Mouse (Mus musculus) Patski (cell line): Measurements from ENCODE around the gene Frmd6. TPM values are rescaled to one million over a fixed set of nuclear protein-coding genes. Genes with fewer than 3 reads are reported as not detected.

Source experiments
- ATAC-seq: fragments of 100-300 bp; one replicate; pipeline ENCODE4 v1.8.0; 2021
- CTCF ChIA-PET: fragments of 350-600 bp; sonication (Branson Sonifier 250); formaldehyde crosslinking; loops from one replicate; lab custom pipeline; 2022; ENCODE audit warnings: inconsistent platforms; lab: Charles Lee
- POLR2A ChIA-PET: fragments of 350-600 bp; sonication (Branson Sonifier 250); formaldehyde crosslinking; loops from one replicate; lab custom pipeline; 2022; ENCODE audit warnings: antibody characterized with exemption, inconsistent platforms; lab: Charles Lee
- DNase-seq: peaks from one replicate; pipeline ENCODE4 v3.0.0-alpha.2; 2011; ENCODE audit warnings: low read depth, low spot score
- H3K27me3 ChIP-seq: fragments of 371-371 bp; one replicate; pipeline ENCODE4 v1.5.1; 2021
- CTCF ChIP-seq: fragments of 100-300 bp; IDR thresholded peaks from one replicate; pipeline ENCODE4 v1.5.1; 2021
- in situ Hi-C: fragments of 300-500 bp; cut with MboI; formaldehyde crosslinking; loops from 3 replicates; pipeline ENCODE4 v1.11.1; 2018; ENCODE audit warnings: low pct_unique_long_range_greater_than_20kb, mixed read lengths
- polyA plus RNA-seq: library from polyadenylated mRNA; unstranded; gene quantifications from one replicate; pipeline ENCODE4 v1.2.3, GENCODE M21; 2021

Frmd6 gene
- polyA plus RNA-seq, 1 experiment from 2014 or later = 79.3 TPM

GRCm38 (mm10) chr12:70896068-70896467 is 70.8 kb downstream of the Frmd6 start:
- TF ChIP-seq CTCF = no peak
- POLR2A ChIA-PET = no interaction called here
- H3K27me3 ChIP-seq = no peaks in the 10 kb centered on the region
- no peak for ATAC-seq
- in situ Hi-C loops = no loop called here
- CTCF ChIA-PET = interaction anchor here (3.3 kb wide), 1 partner anchor 14 kb away, joined by 11 read pairs; no protein-coding TSS in a partner anchor
- DNase-seq = no peak

GRCm38 (mm10) chr12:70897434-70897833 is 72.1 kb downstream of the Frmd6 start:
- POLR2A ChIA-PET = no interaction called here
- CTCF ChIA-PET = interaction anchor here (3.3 kb wide), 1 partner anchor 13 kb away, joined by 11 read pairs; no protein-coding TSS in a partner anchor
- no peaks in the 10 kb centered on the region for H3K27me3 ChIP-seq
- TF ChIP-seq CTCF = no peak
- in situ Hi-C loops = no loop called here
- DNase-seq (no peak), ATAC-seq (no peak)

GRCm38 (mm10) chr12:70898450-70898849 is 73.1 kb downstream of the Frmd6 start:
- ATAC-seq = no peak
- ChIA-PET POLR2A (no interaction called here), CTCF (interaction anchor here (0.6 to 1.0 kb wide), 2 partner anchors 202 to 403 kb away, joined by 3 read pairs; no protein-coding TSS in a partner anchor)
- no peak for DNase-seq
- in situ Hi-C loops = no loop called here
- no peaks in the 10 kb centered on the region for H3K27me3 ChIP-seq
- TF ChIP-seq CTCF = no peak

GRCm38 (mm10) chr12:70904471-70904870 is 79.2 kb downstream of the Frmd6 start:
- DNase-seq = no peak
- no peak for ATAC-seq
- no peaks in the 10 kb centered on the region for H3K27me3 ChIP-seq
- TF ChIP-seq CTCF = no peak
- in situ Hi-C loops = no loop called here
- POLR2A ChIA-PET = no interaction called here
- CTCF ChIA-PET = interaction anchor here (1.2 kb wide), 1 partner anchor 15 kb away, joined by 3 read pairs; no protein-coding TSS in a partner anchor

GRCm38 (mm10) chr12:70906867-70907266 is 81.6 kb downstream of the Frmd6 start:
- DNase-seq = no peak
- POLR2A ChIA-PET = no interaction called here
- no peak for ATAC-seq
- TF ChIP-seq CTCF = no peak
- no peaks in the 10 kb centered on the region for H3K27me3 ChIP-seq
- CTCF ChIA-PET = no interaction called here
- in situ Hi-C loops = loop anchor here (5.0 kb wide), 1 partner anchor 80 kb away; the partner anchor contains the start of gene Frmd6

- DNase-seq = no peak
- no peak for ATAC-seq
- in situ Hi-C loops = loop anchor here (5.0 kb wide), 1 partner anchor 80 kb away; the partner anchor contains the start of gene Frmd6
- ChIA-PET CTCF (no interaction called here), POLR2A (no interaction called here)
- no peaks in the 10 kb centered on the region for H3K27me3 ChIP-seq
- TF ChIP-seq CTCF = no peak
These were observed 82.3 kb downstream of the Frmd6 start for GRCm38 (mm10) chr12:70907651-70908050.

- no peak for TF ChIP-seq CTCF
- no peak for ATAC-seq
- ChIA-PET CTCF (no interaction called here), POLR2A (no interaction called here)
- DNase-seq = no peak
- H3K27me3 ChIP-seq = no peaks in the 10 kb centered on the region
- in situ Hi-C loops = loop anchor here (5.0 kb wide), 1 partner anchor 81 kb away; the partner anchor contains the start of gene Frmd6
These were observed 82.8 kb downstream of the Frmd6 start for GRCm38 (mm10) chr12:70908076-70908475.

GRCm38 (mm10) chr12:70910241-70910720 is 85.0 kb downstream of the Frmd6 start:
- peak; percentile 85 for ATAC-seq
- in situ Hi-C loops = loop anchor here (5.0 to 10.0 kb wide), 2 partner anchors 145 to 413 kb away; no protein-coding TSS in a partner anchor
- peak; percentile 44 for DNase-seq
- TF ChIP-seq CTCF = peak; percentile 89
- CTCF ChIA-PET = interaction anchor here (0.7 to 2.8 kb wide), 24 partner anchors 14 to 418 kb away, joined by 3 to 48 read pairs (median 5); no protein-coding TSS in a partner anchor
- H3K27me3 ChIP-seq = no peaks in the 10 kb centered on the region
- POLR2A ChIA-PET = no interaction called here

GRCm38 (mm10) chr12:70911029-70911428 is 85.7 kb downstream of the Frmd6 start:
- ChIA-PET POLR2A (no interaction called here), CTCF (interaction anchor here (0.7 to 2.8 kb wide), 16 partner anchors 15 to 419 kb away, joined by 3 to 48 read pairs (median 6); no protein-coding TSS in a partner anchor)
- no peaks in the 10 kb centered on the region for H3K27me3 ChIP-seq
- DNase-seq (no peak), ATAC-seq (peak; percentile 52)
- in situ Hi-C loops = loop anchor here (5.0 to 10.0 kb wide), 2 partner anchors 146 to 414 kb away; no protein-coding TSS in a partner anchor
- peak; percentile 93 for TF ChIP-seq CTCF

- POLR2A ChIA-PET = no interaction called here
- ATAC-seq (no peak), DNase-seq (no peak)
- in situ Hi-C loops = loop anchor here (5.0 to 10.0 kb wide), 2 partner anchors 147 to 415 kb away; no protein-coding TSS in a partner anchor
- H3K27me3 ChIP-seq = no peaks in the 10 kb centered on the region
- TF ChIP-seq CTCF = no peak
- CTCF ChIA-PET = interaction anchor here (0.7 to 2.8 kb wide), 6 partner anchors 59 to 420 kb away, joined by 3 to 48 read pairs (median 8); no protein-coding TSS in a partner anchor
These were observed 86.5 kb downstream of the Frmd6 start for GRCm38 (mm10) chr12:70911676-70912379.
